Mouse (Mus musculus) lung, adult 2 months (tissue): ENCODE measurements around the gene Arhgef12.

Source experiments
- CTCF ChIP-seq: fragments of 200-500 bp; IDR thresholded peaks from 2 replicates; pipeline ENCODE4 v1.5.1; 2011; ENCODE audit warnings: mild to moderate bottlenecking, low read length, control low read depth; ENCODE audit not compliant: insufficient read depth
- POLR2A ChIP-seq: fragments of 200-500 bp; IDR thresholded peaks from 2 replicates; pipeline ENCODE4 v1.6.1; 2011; ENCODE audit warnings: low read depth, mild to moderate bottlenecking, control low read depth, low read length, borderline replicate concordance; ENCODE audit errors: extremely low read depth

DNA sequence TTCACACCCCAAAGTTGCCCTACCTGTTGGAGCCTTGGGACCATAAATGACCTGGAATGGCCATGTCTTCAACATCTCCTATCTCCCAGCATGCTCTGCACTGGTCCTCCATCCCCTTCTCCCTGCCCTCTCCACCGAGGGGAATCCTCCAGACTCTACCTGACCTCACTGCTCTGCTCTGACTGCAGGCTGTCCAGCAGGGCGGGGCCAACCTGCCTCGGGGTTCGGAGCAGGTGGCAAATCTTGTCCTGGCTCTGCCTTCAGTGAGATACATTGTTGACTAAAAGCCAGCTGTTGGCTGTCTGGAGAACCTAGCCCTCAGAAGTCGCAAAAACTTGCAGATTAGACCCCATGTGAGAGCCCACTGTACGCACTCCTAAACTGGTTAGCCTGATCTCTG lies 180.5 kb downstream of the Arhgef12 start:
- TF ChIP-seq CTCF = no peak
- no peak for TF ChIP-seq POLR2A
